Mouse (Mus musculus) left cerebral cortex, adult 2 months (tissue): ENCODE data around the gene Ankrd11. TPM values are rescaled to one million over a fixed set of nuclear protein-coding genes. Genes with fewer than 3 reads are reported as not detected.

ENCODE experiments used
- DNase-seq, 2 experiments: peaks; one replicate each; pipeline ENCODE4 v3.0.0; 2021 to 2022; ENCODE audit warnings: low spot score in 2 of 2, mixed read lengths in 1 of 2; ENCODE audit errors: extremely low spot score in 1 of 2
- H3K27ac ChIP-seq: fragments of 200-600 bp; 2 replicates; pipeline ENCODE4 v1.8.1; 2022
- H3K4me3 ChIP-seq: fragments of 200-600 bp; 2 replicates; pipeline ENCODE4 v1.8.1; 2022
- CTCF ChIP-seq: fragments of 200-600 bp; IDR thresholded peaks from 2 replicates; pipeline ENCODE4 v1.8.1; 2022; ENCODE audit warnings: antibody characterized with exemption, mild to moderate bottlenecking, moderate library complexity
- intact Hi-C: fragments of 180-260 bp; cut with DNase I; formaldehyde crosslinking; loops from one replicate; pipeline ENCODE4 v1.15.1; 2025
- total RNA-seq, 2 experiments: library from RNA; stranded (reverse); gene quantifications; 2 replicates each; pipeline ENCODE4 v1.2.3; 2021

Gene Ankrd11
- total RNA-seq, 2 experiments from 2014 or later: 161 to 175 TPM

GRCm38 (mm10) chr8:122979424-122979823, 62.7 kb downstream of the Ankrd11 start:
- no peak for DNase-seq
- H3K4me3 ChIP-seq: no peak overlapping the region
- no peak for TF ChIP-seq CTCF
- H3K27ac ChIP-seq: no peak overlapping the region
- intact Hi-C loops: no loop called here

GRCm38 (mm10) chr8:122976046-122976445, 66.0 kb downstream of the Ankrd11 start:
- Histone ChIP-seq H3K27ac (no peak overlapping the region), H3K4me3 (no peak overlapping the region)
- intact Hi-C loops: no loop called here
- TF ChIP-seq CTCF: no peak
- no peak for DNase-seq

GRCm38 (mm10) chr8:122969964-122970620, 72.0 kb downstream of the Ankrd11 start:
- no peak for DNase-seq
- TF ChIP-seq CTCF: no peak
- H3K27ac ChIP-seq: no peak overlapping the region
- intact Hi-C loops: no loop called here
- H3K4me3 ChIP-seq: no peak overlapping the region

GRCm38 (mm10) chr8:122968145-122968544, 73.9 kb downstream of the Ankrd11 start:
- no peak overlapping the region for H3K4me3 ChIP-seq
- DNase-seq: no peak
- no peak for TF ChIP-seq CTCF
- no peak overlapping the region for H3K27ac ChIP-seq
- intact Hi-C loops: no loop called here

GRCm38 (mm10) chr8:122966638-122967037, 75.4 kb downstream of the Ankrd11 start:
- no peak for DNase-seq
- H3K4me3 ChIP-seq: no peak overlapping the region
- no peak overlapping the region for H3K27ac ChIP-seq
- intact Hi-C loops: no loop called here
- no peak for TF ChIP-seq CTCF

- Histone ChIP-seq H3K27ac (no peak overlapping the region), H3K4me3 (no peak overlapping the region)
- TF ChIP-seq CTCF: no peak
- intact Hi-C loops: no loop called here
- no peak for DNase-seq
Observed at GRCm38 (mm10) chr8:122962046-122962445, 80.0 kb downstream of the Ankrd11 start.

GRCm38 (mm10) chr8:122961458-122961857, 80.6 kb downstream of the Ankrd11 start:
- intact Hi-C loops: no loop called here
- no peak for TF ChIP-seq CTCF
- no peak for DNase-seq
- H3K27ac ChIP-seq: no peak overlapping the region
- H3K4me3 ChIP-seq: no peak overlapping the region

- DNase-seq: no peak
- no peak overlapping the region for H3K4me3 ChIP-seq
- H3K27ac ChIP-seq: no peak overlapping the region
- TF ChIP-seq CTCF: no peak
- intact Hi-C loops: no loop called here
Observed at GRCm38 (mm10) chr8:122960932-122961331, 81.1 kb downstream of the Ankrd11 start.

- TF ChIP-seq CTCF: no peak
- intact Hi-C loops: no loop called here
- H3K27ac ChIP-seq: no peak overlapping the region
- no peak for DNase-seq
- H3K4me3 ChIP-seq: no peak overlapping the region
Observed at GRCm38 (mm10) chr8:122960323-122960722, 81.8 kb downstream of the Ankrd11 start.

- intact Hi-C loops: no loop called here
- no peak for DNase-seq
- Histone ChIP-seq H3K4me3 (no peak overlapping the region), H3K27ac (no peak overlapping the region)
- TF ChIP-seq CTCF: no peak
Observed at GRCm38 (mm10) chr8:122955997-122956396, 86.1 kb downstream of the Ankrd11 start.

GRCm38 (mm10) chr8:122955195-122955594, 86.9 kb downstream of the Ankrd11 start:
- no peak overlapping the region for H3K4me3 ChIP-seq
- intact Hi-C loops: no loop called here
- H3K27ac ChIP-seq: no peak overlapping the region
- no peak for DNase-seq
- no peak for TF ChIP-seq CTCF

- Histone ChIP-seq H3K27ac (peak overlapping the region; percentile 40; the same call in 1 of the 2 replicates), H3K4me3 (no peak overlapping the region)
- intact Hi-C loops: no loop called here
- TF ChIP-seq CTCF: no peak
- no peak for DNase-seq
Observed at GRCm38 (mm10) chr8:122954090-122954799, 87.8 kb downstream of the Ankrd11 start.

GRCm38 (mm10) chr8:122953028-122953427, 89.0 kb downstream of the Ankrd11 start:
- intact Hi-C loops: no loop called here
- H3K27ac ChIP-seq: no peak overlapping the region
- TF ChIP-seq CTCF: no peak
- no peak overlapping the region for H3K4me3 ChIP-seq
- DNase-seq: no peak
